Mouse (Mus musculus) stomach, postnatal 0 days (tissue): Measurements from ENCODE around the gene Tmed4. TPM values are rescaled to one million over a fixed set of nuclear protein-coding genes. Genes with fewer than 3 reads are reported as not detected.

ENCODE experiments used
- ATAC-seq: fragments of 200-750 bp; cut with Nextera tagmentation; 2 replicates; pipeline ENCODE4 v1.8.0; 2017; ENCODE audit not compliant: low FRiP score, low TSS enrichment
- DNase-seq: peaks from one replicate; pipeline ENCODE4 v3.0.0-alpha.2; 2016; ENCODE audit warnings: low spot score
- H3K27ac ChIP-seq: fragments of 300-500 bp; sonication (generic); replicated peaks from 2 replicates; pipeline ENCODE4 v1.5.1; 2014; ENCODE audit warnings: mild to moderate bottlenecking, control low read depth
- H3K27me3 ChIP-seq: fragments of 300-500 bp; sonication (generic); 2 replicates; pipeline ENCODE4 v1.6.1; 2014; ENCODE audit warnings: low read length; ENCODE audit not compliant: control insufficient read depth, insufficient read depth
- H3K36me3 ChIP-seq: fragments of 300-500 bp; sonication (generic); 2 replicates; pipeline ENCODE4 v1.6.1; 2014; ENCODE audit warnings: low read length, mixed read lengths; ENCODE audit not compliant: control insufficient read depth, insufficient read depth
- H3K4me1 ChIP-seq: fragments of 300-500 bp; sonication (generic); replicated peaks from 2 replicates; pipeline ENCODE4 v1.6.1; 2014; ENCODE audit warnings: antibody characterized with exemption; ENCODE audit not compliant: control insufficient read depth, insufficient read depth
- H3K4me2 ChIP-seq: fragments of 300-500 bp; sonication (generic); replicated peaks from 2 replicates; pipeline ENCODE4 v1.6.1; 2014; ENCODE audit warnings: low read depth, mild to moderate bottlenecking, control low read depth, moderate library complexity
- H3K4me3 ChIP-seq: fragments of 300-500 bp; sonication (generic); 2 replicates; pipeline ENCODE4 v1.5.1; 2014; ENCODE audit warnings: low read depth, low read length, control low read depth
- H3K9ac ChIP-seq: fragments of 300-500 bp; sonication (generic); 2 replicates; pipeline ENCODE4 v1.6.1; 2014; ENCODE audit warnings: mild to moderate bottlenecking, low read length, control low read depth, mixed read lengths
- H3K9me3 ChIP-seq: fragments of 300-500 bp; sonication (generic); 2 replicates; pipeline ENCODE4 v1.6.1; 2016; ENCODE audit warnings: low read length; ENCODE audit not compliant: control insufficient read depth
- CTCF ChIP-seq: IDR thresholded peaks from 2 replicates; pipeline ENCODE4 v1.5.1; 2016; ENCODE audit warnings: antibody characterized with exemption, low read depth, mild to moderate bottlenecking, moderate library complexity
- EP300 ChIP-seq: optimal IDR thresholded peaks from 2 replicates; pipeline ENCODE3; 2016; ENCODE audit warnings: antibody characterized with exemption
- WGBS: fragments of 180-500 bp; shearing (Covaris S2); extraction: QIAGEN DNeasy Blood & Tissue Kit; methylation state at CpG from one replicate; pipeline ENCODE4 v1.1.7; 2014; 5-methylcytosine and 5-hydroxymethylcytosine counted together
- polyA plus RNA-seq: library from polyadenylated mRNA; unstranded; fragments of >200 nt; fragmentation: Nextera tagmentation; extraction: Ambion mirVana; gene quantifications from 2 replicates; pipeline ENCODE4 v1.2.1, GENCODE M21; 2015

Tmed4 gene
- polyA plus RNA-seq, 1 experiment from 2014 or later, result 99.8 TPM

DNA sequence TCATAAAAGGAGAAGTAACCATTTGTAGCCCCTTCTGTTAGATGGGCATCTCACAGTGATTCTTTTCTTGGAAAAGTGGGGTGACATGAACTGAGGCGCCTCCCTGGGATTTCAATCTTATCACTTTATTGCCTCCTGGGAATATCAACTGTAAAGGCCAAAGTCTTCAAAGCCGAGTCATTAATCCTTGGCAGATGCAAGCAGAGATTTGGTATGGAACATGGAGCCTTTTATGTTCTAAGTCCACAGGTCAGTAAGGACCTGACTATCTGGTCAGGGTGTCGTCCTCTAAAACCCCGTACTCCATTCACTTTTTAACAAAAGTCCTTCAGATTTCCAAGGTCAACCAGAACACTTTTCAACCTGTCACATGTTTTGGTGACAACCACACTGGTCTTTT, 21.8 kb downstream of the Tmed4 start:
- 0 out of 2 replicates have a peak, but pooled peaks cover 2% of the 10 kb centered on the region for H3K36me3 ChIP-seq
- TF ChIP-seq EP300 (no peak), CTCF (no peak)
- no peak overlapping the region for H3K4me3 ChIP-seq
- no peak overlapping the region for H3K27ac ChIP-seq
- no peak for ATAC-seq
- H3K27me3 ChIP-seq, result no peaks in the 10 kb centered on the region
- H3K4me2 ChIP-seq, result no peak overlapping the region
- 76% methylated on average over 4 of the region's 4 CpGs for WGBS
- DNase-seq, result no peak
- no peaks in the 10 kb centered on the region for H3K9me3 ChIP-seq
- H3K4me1 ChIP-seq, result no peaks in the 10 kb centered on the region
- no peak overlapping the region for H3K9ac ChIP-seq

DNA sequence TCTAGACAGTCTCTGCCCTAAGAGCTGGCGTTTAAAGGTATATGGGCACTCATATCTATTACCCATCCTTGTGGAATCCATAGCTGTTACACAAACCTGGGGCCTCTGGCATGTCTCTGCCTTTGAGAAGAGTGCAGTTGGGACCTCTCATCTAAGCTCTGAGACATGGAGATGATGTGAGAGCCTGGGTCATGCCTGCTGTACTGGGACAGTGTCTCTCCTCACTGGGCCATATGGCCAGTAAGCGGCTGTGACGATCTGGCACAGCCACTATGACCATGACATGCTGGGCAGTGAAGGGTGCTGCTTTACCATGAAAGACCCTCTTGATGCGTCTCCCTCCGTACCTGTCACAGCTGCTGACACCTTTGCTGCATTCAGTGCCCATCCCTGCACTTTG, 22.4 kb downstream of the Tmed4 start:
- WGBS, result 82% methylated on average over 5 of the region's 5 CpGs
- H3K4me2 ChIP-seq, result no peak overlapping the region

DNA sequence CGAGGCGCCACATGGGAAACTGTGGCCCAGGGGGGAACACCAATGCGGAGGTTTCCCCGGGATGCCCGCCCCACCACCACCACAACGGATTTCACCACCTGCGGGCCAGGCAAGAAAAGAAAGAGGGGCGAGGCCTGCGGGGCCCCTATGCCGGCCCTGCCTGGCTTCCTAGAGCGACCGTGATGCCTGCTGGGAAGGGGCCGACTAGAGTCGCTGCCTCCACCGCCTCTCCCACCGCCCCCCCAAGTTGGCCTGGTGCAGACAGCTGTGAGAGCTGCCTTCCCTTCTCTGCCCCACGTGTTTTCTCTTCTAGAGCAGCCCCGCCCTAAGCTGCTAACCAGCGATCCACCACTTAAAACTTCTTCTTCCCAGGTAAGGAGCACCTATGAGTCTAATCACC, 30.0 kb downstream of the Tmed4 start:
- Histone ChIP-seq H3K9ac (no peak overlapping the region), H3K27ac (no peak overlapping the region), H3K4me3 (no peak overlapping the region), H3K36me3 (no peaks in the 10 kb centered on the region), H3K4me2 (no peak overlapping the region), H3K9me3 (no peaks in the 10 kb centered on the region), H3K4me1 (no peaks in the 10 kb centered on the region), H3K27me3 (no peaks in the 10 kb centered on the region)
- TF ChIP-seq CTCF (no peak), EP300 (no peak)
- no peak for DNase-seq
- no peak for ATAC-seq
- WGBS, result 50% methylated on average over 19 of the region's 19 CpGs

More for the DNA sequence above, 22.4 kb downstream of the Tmed4 start:
- Histone ChIP-seq H3K36me3 (no peaks in the 10 kb centered on the region), H3K9me3 (no peaks in the 10 kb centered on the region), H3K4me3 (no peak overlapping the region), H3K27ac (no peak overlapping the region), H3K4me1 (no peaks in the 10 kb centered on the region), H3K27me3 (no peaks in the 10 kb centered on the region), H3K9ac (no peak overlapping the region)
- DNase-seq (no peak), ATAC-seq (no peak)
- no peak for TF ChIP-seq EP300
- TF ChIP-seq CTCF, result no peak

DNA sequence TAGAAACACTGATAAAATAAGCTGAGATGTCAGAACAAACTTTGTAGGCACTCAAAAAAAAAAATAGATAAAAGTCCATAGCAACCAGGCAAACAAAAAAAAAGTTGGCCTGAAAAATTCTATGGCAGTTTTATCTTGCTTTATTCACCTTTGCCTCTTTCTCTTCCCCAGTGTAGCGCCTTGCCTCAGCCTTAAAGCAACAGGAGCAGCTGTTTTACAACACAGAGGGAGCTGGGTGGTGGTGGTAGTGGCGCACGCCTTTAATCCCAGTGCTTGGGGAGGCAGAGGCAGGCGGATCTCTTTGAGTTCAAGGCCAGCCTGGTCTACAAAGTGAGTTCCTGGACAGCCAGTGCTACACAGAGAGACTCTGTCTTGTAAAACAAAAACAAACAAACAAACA, 41.6 kb downstream of the Tmed4 start:
- Histone ChIP-seq H3K9ac (no peak overlapping the region), H3K27ac (no peak overlapping the region), H3K9me3 (no peaks in the 10 kb centered on the region), H3K27me3 (no peaks in the 10 kb centered on the region), H3K4me1 (no peaks in the 10 kb centered on the region), H3K36me3 (no peaks in the 10 kb centered on the region), H3K4me3 (no peak overlapping the region), H3K4me2 (no peak overlapping the region)
- peak; percentile 79 for ATAC-seq
- peak; percentile 39 for DNase-seq
- 91% methylated on average over 4 of the region's 4 CpGs for WGBS
- TF ChIP-seq CTCF, result no peak

- Histone ChIP-seq H3K4me3 (no peak within 1 kb of the TSS), H3K9ac (no peak within 1 kb of the TSS), H3K4me1 (no peaks in the 10 kb centered on the region), H3K27ac (no peak within 1 kb of the TSS), H3K4me2 (no peak within 1 kb of the TSS), H3K36me3 (no peaks in the 10 kb centered on the region), H3K9me3 (no peaks in the 10 kb centered on the region), H3K27me3 (no peaks in the 10 kb centered on the region)
- ATAC-seq, result 0 out of 2 replicates have a peak, but pooled peaks have one; percentile 34
- TF ChIP-seq EP300 (no peak), CTCF (no peak)
- 62% methylated on average over 7 of the region's 7 CpGs for WGBS
- DNase-seq, result no peak
Measured at GRCm38 (mm10) chr11:6230012-6230411, 44.7 kb downstream of the Tmed4 start, which contains the start of gene Npc1l1. Gene Npc1l1, minus strand, starts transcription at chr11:6230143.

DNA sequence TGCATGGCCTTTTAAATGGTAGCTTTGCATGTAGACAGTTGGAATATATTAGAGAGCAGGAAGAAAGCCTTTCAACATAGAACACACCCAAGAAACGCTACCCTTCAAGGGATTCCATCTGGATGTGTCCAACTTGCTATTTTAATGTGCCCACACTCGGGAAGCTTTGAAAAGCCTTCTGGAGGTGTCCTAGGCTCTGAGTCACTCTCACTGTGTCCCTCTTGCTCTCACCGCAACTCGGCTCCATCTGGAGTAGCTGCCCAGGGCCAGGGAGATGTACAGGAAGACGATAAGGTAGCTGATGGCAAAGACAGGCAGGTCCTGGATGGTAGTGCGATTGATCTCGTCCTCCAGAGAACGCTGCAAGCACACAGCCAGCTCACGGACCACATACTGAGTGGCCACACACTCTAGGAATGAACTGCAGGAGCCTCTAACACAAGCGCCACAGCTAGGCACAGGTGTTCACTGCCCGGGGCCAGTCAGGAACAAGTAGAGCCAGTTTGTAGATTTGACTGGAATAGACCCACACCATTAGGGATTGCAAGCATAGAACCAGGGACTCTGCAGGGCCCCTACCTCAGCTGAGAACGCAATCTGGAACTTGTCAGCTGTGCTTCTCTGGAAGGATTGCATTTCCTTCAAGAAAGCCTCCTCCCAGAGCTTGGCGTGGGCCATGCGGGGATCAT, 50.0 kb downstream of the Tmed4 start:
- DNase-seq, result no peak
- Histone ChIP-seq H3K4me1 (no peaks in the 10 kb centered on the region), H3K27ac (no peak overlapping the region), H3K4me3 (no peak overlapping the region), H3K4me2 (no peak overlapping the region), H3K9ac (no peak overlapping the region), H3K36me3 (no peaks in the 10 kb centered on the region), H3K9me3 (no peaks in the 10 kb centered on the region), H3K27me3 (no peaks in the 10 kb centered on the region)
- no peak for ATAC-seq
- TF ChIP-seq EP300 (no peak), CTCF (no peak)
- 66% methylated on average over 14 of the region's 14 CpGs for WGBS
